Mouse (Mus musculus): Measurements from ENCODE around the gene Sp6. TPM values are rescaled to one million over a fixed set of nuclear protein-coding genes. Genes with fewer than 3 reads are reported as not detected.
A peak's percentile ranks its signal among the peaks of the same experiment; 100 is the strongest.

Sp6 gene
- polyA plus RNA-seq, 2 experiments, result 0.02 TPM; not detected in 1

DNA sequence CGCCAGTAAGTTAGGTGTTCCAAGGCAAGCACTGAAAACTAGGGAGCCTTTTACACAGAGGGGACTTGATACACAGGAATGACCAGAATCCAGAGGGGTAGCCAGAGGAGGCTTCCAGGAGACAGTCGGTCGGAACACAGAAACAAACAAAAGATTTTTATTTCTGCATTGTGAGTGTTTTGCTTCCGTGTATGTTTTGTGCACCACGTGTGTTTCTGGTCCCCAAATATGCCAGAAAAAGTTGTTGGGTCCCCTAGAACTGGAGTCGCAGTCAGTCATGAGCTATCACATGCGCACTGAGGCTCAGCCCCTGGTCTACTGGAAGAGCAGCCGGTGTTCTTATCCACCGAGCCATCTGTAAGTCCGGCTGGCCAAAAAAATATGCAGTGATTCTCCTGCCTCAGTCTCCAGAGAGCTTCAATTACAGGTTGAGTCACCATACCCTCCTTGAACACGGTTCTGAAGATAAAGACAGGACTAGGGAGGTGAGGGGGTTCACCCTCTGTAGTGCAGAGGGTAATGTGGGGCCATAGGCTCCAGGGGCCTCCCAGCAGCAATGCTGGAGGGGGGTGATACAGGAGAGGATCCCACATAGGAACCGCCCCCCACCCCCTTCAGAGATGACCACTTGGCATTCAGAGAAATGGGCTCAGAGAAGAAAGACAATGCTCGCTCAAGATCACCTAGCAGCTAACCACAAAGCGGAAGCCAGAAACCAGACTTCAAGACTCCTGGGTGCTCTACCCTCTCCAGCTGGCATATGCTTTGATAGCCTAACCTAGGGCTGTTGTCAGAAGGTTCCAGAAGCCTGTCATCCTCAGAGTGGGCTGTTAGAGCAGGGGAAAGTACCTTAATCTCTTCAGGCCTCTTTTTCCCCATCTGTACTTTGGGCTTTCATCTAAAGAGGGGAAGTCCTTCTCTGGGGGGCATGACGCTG lies 17.1 kb upstream of the Sp6 start:
- Histone ChIP-seq H3K4me1 (replicated peaks; ENCODE audit: control insufficient read depth in 2 of 2, insufficient read depth in 2 of 2, low read length in 1 of 2) (peaks cover 0 to 9% of the 10 kb centered on the region in 2 experiments; a peak in 1 of 4 replicates), H3K27ac (no peak overlapping the region), H3K9ac (replicated peaks) (no peak overlapping the region), H3K4me2 (ENCODE audit: low read depth) (no peak overlapping the region), H3K4me3 (ENCODE audit: insufficient read depth in 1 of 2, low read depth in 2 of 2, low read length in 2 of 2) (no peak overlapping the region), H3K27me3 (ENCODE audit: control insufficient read depth, insufficient read depth, low read length) (peaks cover 31% of the 10 kb centered on the region), H3K36me3 (replicated peaks; ENCODE audit: control insufficient read depth, insufficient read depth, low read depth) (no peaks in the 10 kb centered on the region), H3K9me3 (ENCODE audit: control insufficient read depth, low read length) (no peaks in the 10 kb centered on the region)
- ATAC-seq (ENCODE audit: insufficient read depth), result no peak
- DNase-seq (ENCODE audit: low read depth in 3 of 3, low spot score in 3 of 3), result no peak
- WGBS (ENCODE audit: insufficient replicate concordance), result 36% methylated on average over 15 of the region's 15 CpGs
- TF ChIP-seq CTCF (IDR thresholded peaks at IDR 0.05; ENCODE audit: low read depth), result no peak
- TF ChIP-seq EP300 (IDR thresholded peaks at IDR 0.05; ENCODE audit: low read depth), result no peak

DNA sequence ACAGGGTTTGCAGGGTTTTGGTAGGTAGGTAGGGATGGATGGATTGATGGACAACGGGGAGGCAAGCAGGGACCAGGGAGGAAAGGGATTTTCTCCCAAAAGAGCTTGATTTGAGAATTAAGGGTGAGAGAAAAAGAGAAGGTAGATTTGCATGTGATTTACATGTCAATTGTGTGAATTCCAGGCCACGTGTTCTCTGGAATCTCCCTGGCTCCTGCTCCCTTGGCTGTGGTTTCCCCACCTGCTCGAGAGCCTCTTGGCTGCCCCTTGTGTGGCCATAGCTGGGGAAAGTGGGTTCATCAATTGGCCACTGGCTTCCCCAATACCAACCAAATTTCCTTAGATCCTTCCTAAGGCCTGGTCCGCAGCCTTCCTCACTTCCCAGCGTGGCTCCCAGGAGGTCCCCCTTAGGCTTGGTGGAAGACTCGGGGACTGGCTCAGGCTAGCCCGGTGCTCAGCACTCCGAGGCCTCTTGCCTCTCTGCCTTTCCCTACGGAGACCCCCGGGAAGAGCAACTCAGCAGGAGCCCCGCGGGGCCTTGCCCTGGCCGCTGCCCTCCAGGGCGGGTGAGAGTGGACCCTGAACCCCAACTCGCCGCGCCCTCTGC lies 16.3 kb upstream of the Sp6 start:
- Histone ChIP-seq H3K9ac (replicated peaks) (no peak overlapping the region), H3K27ac (no peak overlapping the region), H3K36me3 (replicated peaks; ENCODE audit: control insufficient read depth, insufficient read depth, low read depth) (no peaks in the 10 kb centered on the region), H3K4me2 (ENCODE audit: low read depth) (peak overlapping the region; percentile 21), H3K4me1 (replicated peaks; ENCODE audit: control insufficient read depth in 2 of 2, insufficient read depth in 2 of 2, low read length in 1 of 2) (peaks cover 0 to 9% of the 10 kb centered on the region in 2 experiments; a peak in 1 of 4 replicates), H3K4me3 (ENCODE audit: insufficient read depth in 1 of 2, low read depth in 2 of 2, low read length in 2 of 2) (no peak overlapping the region), H3K27me3 (ENCODE audit: control insufficient read depth, insufficient read depth, low read length) (peaks cover 31% of the 10 kb centered on the region), H3K9me3 (ENCODE audit: control insufficient read depth, low read length) (no peaks in the 10 kb centered on the region)
- ATAC-seq (ENCODE audit: insufficient read depth), result no peak
- TF ChIP-seq EP300 (IDR thresholded peaks at IDR 0.05; ENCODE audit: low read depth) (no peak), CTCF (IDR thresholded peaks at IDR 0.05; ENCODE audit: low read depth) (no peak)
- WGBS (ENCODE audit: insufficient replicate concordance), result 26% methylated on average over 17 of the region's 17 CpGs
- DNase-seq (ENCODE audit: low read depth in 3 of 3, low spot score in 3 of 3), result no peak

DNA sequence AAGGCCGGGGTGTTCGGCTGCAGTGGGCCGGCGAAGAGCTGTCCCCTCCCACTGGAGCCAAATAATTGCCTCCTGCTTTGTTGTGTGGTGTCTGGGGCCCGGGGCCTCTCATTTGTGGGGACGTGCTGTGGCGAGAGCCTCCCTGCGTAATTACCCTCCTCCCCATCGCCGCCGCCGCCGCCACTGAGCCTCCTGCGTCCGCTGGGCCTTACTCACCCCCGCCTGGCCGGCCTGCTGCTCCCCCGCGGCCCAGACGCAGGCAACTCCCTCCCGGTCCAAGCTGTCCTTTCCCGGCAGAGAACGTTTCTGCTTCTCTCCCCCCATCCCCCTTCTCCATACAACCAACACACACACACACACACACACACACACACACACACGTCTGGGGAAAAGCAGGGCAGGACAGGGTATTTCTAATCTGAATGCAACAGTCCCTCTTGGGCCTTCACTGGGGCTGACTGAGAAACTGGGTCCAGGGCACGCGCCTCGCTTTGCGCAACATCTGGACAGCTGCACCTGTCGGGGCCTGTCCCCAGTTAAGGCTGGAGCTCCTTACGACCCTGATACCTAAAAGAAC lies 15.7 kb upstream of the Sp6 start:
- peak overlapping the region; percentile 21 for H3K4me2 ChIP-seq (ENCODE audit: low read depth)
- no peak overlapping the region for H3K27ac ChIP-seq
- TF ChIP-seq EP300 (IDR thresholded peaks at IDR 0.05; ENCODE audit: low read depth) (no peak), CTCF (IDR thresholded peaks at IDR 0.05; ENCODE audit: low read depth) (no peak)
- peaks cover 0 to 5% of the 10 kb centered on the region in 2 experiments; a peak in 1 of 4 replicates for H3K4me1 ChIP-seq (replicated peaks; ENCODE audit: control insufficient read depth in 2 of 2, insufficient read depth in 2 of 2, low read length in 1 of 2)
- no peaks in the 10 kb centered on the region for H3K9me3 ChIP-seq (ENCODE audit: control insufficient read depth, low read length)
- peaks cover 31% of the 10 kb centered on the region for H3K27me3 ChIP-seq (ENCODE audit: control insufficient read depth, insufficient read depth, low read length)
- WGBS (ENCODE audit: insufficient replicate concordance), result 12% methylated on average over 30 of the region's 30 CpGs
- no peak overlapping the region for H3K9ac ChIP-seq (replicated peaks)
- no peak for DNase-seq (ENCODE audit: low read depth in 3 of 3, low spot score in 3 of 3)
- no peaks in the 10 kb centered on the region for H3K36me3 ChIP-seq (replicated peaks; ENCODE audit: control insufficient read depth, insufficient read depth, low read depth)
- no peak for ATAC-seq (ENCODE audit: insufficient read depth)
- 0 out of 4 replicates have a peak overlapping the region, but pooled peaks of 1 of the 2 experiments have one; percentile 4 for H3K4me3 ChIP-seq (ENCODE audit: insufficient read depth in 1 of 2, low read depth in 2 of 2, low read length in 2 of 2)

- 0 out of 4 replicates have a peak, but pooled peaks cover 0 to 2% of the 10 kb centered on the region in 2 experiments for H3K4me1 ChIP-seq (replicated peaks; ENCODE audit: control insufficient read depth in 2 of 2, insufficient read depth in 2 of 2, low read length in 1 of 2)
- no peak for DNase-seq (ENCODE audit: low read depth in 3 of 3, low spot score in 3 of 3)
- H3K9me3 ChIP-seq (ENCODE audit: control insufficient read depth, low read length), result no peaks in the 10 kb centered on the region
- 30% methylated on average over 5 of the region's 5 CpGs for WGBS (ENCODE audit: insufficient replicate concordance)
- H3K27ac ChIP-seq, result no peak overlapping the region
- no peak overlapping the region for H3K4me3 ChIP-seq (ENCODE audit: insufficient read depth in 1 of 2, low read depth in 2 of 2, low read length in 2 of 2)
- no peak for TF ChIP-seq EP300 (IDR thresholded peaks at IDR 0.05; ENCODE audit: low read depth)
- TF ChIP-seq CTCF (IDR thresholded peaks at IDR 0.05; ENCODE audit: low read depth), result no peak
- H3K9ac ChIP-seq (replicated peaks), result no peak overlapping the region
- H3K4me2 ChIP-seq (ENCODE audit: low read depth), result no peak overlapping the region
- peaks cover 8% of the 10 kb centered on the region; the same call in 1 of the 2 replicates for H3K27me3 ChIP-seq (ENCODE audit: control insufficient read depth, insufficient read depth, low read length)
- ATAC-seq (ENCODE audit: insufficient read depth), result no peak
- no peaks in the 10 kb centered on the region for H3K36me3 ChIP-seq (replicated peaks; ENCODE audit: control insufficient read depth, insufficient read depth, low read depth)
These were observed 10.0 kb upstream of the Sp6 start for GRCm38 (mm10) chr11:97003170-97003569.
